Mouse (Mus musculus) cerebellum, adult 8-10 months (tissue): ENCODE results near the gene Cd68.

ENCODE experiments used
- DNase-seq: peaks from one replicate; pipeline ENCODE4 v3.0.0; 2022

The Cd68 gene

DNA sequence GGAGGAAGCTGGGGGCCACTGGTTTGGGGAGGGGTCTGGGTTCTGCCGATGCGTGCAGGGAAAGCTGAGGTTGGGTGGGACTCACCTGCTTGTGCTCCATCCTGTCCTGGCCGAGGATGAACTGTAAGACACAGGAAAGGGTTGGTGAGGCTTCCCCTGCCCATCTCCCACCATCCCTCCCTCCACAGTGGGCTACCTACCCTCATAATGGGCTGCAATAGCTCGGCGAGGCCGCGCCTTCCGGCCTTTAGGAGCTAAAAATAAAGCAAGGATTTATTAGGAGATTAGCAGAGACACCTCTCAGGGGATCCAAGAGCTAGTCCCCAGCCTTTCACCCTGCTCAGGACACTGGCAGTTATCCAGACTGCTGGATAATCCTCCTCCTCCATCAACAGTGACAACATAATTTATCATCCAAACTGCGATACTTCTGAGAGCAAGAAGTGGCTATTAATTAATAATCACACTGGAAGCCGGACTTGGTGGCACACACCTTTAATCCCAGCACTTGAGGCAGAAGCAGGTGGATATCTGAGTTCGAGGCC lies 27.5 kb upstream of the Cd68 start:
- no peak for DNase-seq

DNA sequence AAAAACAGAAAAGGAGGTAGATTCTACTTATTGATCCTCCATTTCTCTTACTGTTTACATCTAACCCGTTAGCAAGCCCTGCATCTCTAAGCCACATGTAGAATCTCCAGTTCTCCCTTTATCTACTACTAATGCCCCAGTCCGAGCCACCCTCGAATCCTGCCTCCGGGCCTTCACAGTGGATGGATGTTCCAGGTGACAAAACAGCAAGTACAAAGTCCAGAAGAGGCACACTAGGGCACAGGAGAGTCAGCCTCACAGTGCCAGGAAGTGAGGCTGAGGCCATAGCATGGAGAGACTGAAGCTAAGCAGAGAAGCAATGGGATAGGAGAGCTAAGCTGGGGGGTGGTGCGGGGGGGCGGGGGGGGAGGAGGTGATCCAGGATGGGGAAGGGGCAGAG lies 26.9 kb upstream of the Cd68 start:
- DNase-seq: no peak

DNA sequence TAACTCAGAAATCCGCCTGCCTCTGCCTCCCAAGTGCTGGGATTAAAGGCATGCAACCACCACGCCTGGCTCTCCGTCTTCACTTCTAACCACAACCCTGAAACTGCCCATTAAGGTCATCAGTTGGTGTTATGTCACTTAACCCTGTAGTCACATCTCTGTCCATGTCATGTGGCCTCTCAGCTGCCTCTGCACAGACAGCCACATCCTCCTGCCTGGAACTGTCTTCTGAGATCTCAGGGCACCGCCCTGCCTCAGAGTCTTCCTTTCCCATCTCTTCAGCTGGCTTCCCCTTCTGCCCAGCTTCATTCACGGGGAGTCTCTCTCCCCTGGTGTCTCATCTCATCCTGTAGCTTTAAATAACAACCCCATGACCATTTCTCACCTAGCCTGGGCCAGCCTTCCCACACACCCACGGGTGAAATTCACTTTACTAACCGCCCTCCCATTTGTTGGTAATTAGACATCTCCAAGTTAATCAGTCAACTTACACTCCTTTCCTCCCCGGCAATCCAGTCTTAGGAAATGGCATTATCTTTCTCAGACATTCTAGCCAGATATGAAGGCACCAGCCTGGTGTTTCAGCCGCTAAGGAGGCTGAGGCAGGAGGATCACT lies 26.4 kb upstream of the Cd68 start:
- no peak for DNase-seq

DNA sequence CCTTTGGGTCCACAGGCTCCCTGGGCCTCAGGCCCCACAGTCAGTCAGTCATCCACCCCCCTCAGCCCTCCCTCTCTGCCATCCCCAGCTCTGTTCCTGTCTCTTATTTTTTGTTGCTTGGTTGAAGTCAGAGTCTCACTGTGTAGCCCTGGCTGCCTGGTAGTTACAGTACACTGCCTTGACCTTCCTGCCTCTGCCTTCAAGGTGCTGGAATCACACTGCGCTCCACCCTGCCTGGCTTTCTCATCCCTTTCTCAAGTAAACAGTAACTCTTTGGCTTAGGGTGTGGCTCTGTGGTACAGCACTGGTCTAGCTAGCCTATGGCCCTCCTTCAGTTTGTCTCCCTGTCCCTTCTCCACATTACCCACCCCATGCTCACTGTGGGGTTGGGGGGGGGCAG lies 23.9 kb upstream of the Cd68 start:
- no peak for DNase-seq

GRCm38 (mm10) chr11:69687061-69687460 lies 21.1 kb upstream of the Cd68 start:
- DNase-seq: no peak

DNA sequence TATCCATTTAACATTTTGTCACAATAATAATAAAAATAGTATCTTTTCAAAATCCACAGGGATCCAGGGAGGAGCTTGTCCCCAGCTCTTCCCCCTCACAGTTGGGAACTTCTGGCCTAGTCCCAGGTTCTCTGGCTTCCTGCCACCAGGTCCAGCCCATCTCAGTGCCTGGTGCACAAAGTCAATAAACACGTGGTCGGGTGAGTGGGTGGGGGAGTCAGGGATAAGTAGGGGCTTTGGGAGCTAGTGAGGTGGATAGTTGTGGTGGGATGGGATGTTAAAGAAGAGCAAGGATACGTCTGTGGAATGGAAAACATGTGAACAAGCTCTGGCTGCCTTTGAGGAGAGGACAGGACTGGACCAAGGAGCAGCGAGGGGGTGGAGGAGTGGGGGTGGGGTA lies 20.4 kb upstream of the Cd68 start:
- DNase-seq: peak; percentile 77

DNA sequence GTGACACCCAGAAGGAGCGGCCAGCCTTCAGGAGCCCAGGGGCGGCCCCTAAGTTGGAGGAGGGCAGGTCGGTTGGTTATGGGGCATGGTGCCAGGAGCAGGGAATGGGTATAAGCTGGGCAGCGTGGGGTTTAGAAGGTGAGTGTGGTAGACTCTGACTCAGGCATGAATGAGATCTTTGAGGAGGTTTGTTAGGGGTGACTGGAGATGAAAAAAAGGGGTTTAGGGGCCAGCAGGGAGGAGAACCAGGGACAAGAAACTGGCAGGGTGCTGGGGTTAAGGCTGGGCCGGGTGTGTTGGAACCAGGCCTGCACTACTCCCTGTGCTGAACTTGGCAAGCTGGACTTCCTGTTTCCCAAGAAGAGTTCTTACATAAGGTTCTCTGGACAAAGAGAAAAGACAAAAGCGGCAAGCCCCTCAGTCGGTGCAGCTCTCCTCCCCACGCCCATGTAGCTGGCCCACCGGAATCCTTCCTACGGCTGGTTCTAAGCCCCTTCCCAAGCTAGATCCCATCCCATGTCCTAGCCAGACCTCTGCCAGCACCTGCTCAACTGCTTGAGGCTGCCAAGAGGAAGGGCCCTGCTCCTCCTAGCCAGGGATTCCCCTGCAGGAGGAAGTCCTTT lies 19.7 kb upstream of the Cd68 start, which contains the start of gene Tnfsf13:
TSS of gene Tnfsf13 (minus strand) at position 259 of the 623 bp plus-strand sequence.
- DNase-seq: peak; percentile 85

- DNase-seq: no peak
Observed at GRCm38 (mm10) chr11:69684936-69685335, 19.0 kb upstream of the Cd68 start.

GRCm38 (mm10) chr11:69684128-69684745 lies 18.3 kb upstream of the Cd68 start:
- DNase-seq: no peak

GRCm38 (mm10) chr11:69683576-69683975 lies 17.6 kb upstream of the Cd68 start:
- DNase-seq: no peak

DNA sequence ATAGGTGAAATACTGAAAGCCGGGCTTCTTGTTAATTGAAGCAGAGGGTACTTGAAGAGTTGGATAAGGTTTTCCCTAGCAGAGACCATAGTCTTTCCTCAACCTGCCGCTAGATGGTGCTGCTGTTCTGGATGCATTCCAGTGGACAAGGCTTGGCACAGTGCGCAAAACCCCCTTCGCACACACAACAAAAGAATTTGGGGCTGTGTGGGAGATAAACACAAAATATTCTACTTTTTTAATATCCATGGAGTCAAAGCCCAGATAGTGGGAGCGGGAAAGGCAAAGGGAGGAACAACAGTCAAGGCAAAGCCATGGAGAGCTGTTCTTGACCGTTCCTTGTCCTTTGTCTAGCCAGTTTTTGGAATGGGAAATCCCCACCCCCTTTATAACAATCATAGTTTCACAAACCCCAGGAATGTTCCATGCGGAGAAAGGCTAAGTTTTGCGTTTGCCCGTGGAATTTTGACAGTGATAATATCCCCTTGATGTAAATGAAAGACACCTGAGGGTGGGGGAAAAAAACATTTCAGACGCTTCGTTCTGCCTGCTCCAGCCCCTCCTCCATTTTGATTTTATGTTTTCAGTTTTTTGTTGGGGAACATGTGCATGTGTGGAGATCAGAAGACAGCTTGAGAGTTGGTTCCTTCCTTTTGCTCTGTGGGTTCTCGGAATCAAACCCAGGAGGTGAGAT lies 17.0 kb upstream of the Cd68 start:
- DNase-seq: peak; percentile 92

DNA sequence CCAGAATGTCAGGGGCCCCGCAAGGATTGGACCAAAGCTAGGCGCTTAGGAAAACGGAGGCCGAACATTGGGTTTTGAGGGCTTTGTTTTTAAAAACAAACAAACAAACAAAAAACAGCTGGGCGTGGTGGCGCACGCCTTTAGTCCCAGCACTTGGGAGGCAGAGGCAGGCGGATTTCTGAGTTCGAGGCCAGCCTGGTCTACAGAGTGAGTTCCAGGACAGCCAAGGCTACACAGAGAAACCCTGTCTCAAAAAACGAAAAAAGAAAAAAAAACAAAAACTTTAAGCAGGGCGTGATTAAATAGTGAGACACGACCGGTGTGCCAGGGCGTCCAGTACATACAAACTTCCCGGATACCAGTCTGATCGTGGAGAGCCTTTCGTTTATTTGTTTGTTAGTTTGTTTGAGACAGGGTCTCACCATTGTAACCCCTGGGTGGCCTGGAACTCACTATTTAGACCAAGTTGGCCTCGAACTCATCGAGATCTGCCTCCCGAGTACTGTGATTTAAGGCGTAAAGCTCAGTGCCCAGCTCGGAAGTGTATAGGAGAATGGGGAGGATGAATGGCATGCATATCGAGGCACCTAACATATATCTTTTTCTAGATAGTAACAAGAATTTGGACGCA lies 16.4 kb upstream of the Cd68 start:
- DNase-seq: peak; percentile 43

- DNase-seq: peak; percentile 93
Observed at GRCm38 (mm10) chr11:69681314-69682208, 15.6 kb upstream of the Cd68 start, which contains the start of gene Senp3. TSS of gene Senp3 (minus strand) at chr11:69682084.

GRCm38 (mm10) chr11:69680136-69680855 lies 14.3 kb upstream of the Cd68 start:
- DNase-seq: no peak

DNA sequence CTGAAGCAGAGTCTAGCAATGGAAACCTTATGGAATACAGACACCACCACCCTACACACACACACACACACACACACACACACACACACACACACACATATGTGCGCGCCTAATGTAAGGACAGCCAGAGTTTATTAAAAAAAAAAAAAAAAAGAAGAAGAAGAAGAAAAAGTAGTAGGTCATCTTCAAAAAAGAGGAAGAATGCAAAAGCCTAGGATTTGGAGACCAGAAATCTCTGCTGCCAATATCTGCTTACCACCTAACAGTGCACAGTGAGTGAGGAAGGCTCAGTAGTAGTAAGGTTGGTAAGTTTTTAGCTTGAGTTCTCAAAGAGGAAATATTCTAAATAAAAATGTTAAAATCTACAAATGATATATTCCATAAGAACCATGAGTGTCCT lies 13.2 kb upstream of the Cd68 start:
- no peak for DNase-seq

DNA sequence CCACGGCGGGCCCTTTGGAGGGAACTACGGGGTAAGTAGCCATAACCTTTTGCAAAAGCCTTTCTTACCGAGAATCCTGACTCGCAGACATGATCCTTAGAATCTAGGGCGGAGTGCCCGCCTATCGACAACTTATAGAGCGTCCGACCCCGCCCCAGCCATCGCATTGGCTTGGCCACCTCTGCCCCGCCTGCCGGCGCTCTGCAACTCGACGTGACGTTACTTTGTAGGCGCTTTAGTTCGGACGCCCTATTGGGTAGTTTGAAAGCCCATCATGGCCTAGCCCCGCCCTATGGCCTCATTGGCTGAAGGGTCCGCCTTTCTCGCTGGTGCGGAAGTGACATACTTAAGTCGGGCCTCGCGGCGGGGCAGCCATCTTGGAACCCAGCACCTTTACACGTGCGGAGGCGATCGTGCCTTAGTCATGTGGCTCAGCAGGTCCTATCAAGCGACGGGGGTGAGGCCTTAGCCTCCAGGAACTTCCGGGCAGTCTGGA lies 6.3 kb upstream of the Cd68 start, which contains the start of gene Eif4a1:
TSS of gene Eif4a1 (minus strand) at position 213 of the 496 bp plus-strand sequence.
- DNase-seq: peak; percentile 100

DNA sequence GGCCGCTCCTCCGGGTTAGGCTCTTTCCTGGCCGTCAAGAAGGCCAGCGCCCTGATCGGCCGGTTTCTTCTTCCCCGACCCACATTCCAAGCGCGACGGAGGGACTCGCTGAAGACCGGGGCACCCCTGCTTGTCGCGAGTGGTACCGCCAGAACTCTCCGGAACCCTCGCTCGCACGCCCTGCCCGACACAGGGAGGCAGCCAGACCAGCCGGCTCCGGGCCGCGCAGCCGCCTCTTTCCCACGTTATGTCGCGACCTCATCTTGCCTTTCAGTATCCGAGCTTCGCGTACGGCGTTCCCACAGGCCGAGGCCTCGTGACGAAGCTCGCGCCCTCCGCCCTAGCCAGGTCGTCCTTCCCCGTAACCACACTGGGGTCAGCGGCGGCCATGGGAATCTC lies 5.8 kb upstream of the Cd68 start:
- no peak for DNase-seq

- DNase-seq: peak; percentile 94
Observed at GRCm38 (mm10) chr11:69670786-69671725, 5.1 kb upstream of the Cd68 start.

- no peak for DNase-seq
Observed at GRCm38 (mm10) chr11:69666665-69667005, 682 bp upstream of the Cd68 start.

- DNase-seq: no peak
Observed at GRCm38 (mm10) chr11:69665457-69665960, 444 bp downstream of the Cd68 start.
